Mouse (Mus musculus) spleen, adult 2 months (tissue): Measurements from ENCODE around the gene C1ql4. TPM values are rescaled to one million over a fixed set of nuclear protein-coding genes. Genes with fewer than 3 reads are reported as not detected.
A peak's percentile ranks its signal among the peaks of the same experiment; 100 is the strongest.

Experiments used
- DNase-seq, 2 experiments: peaks; one replicate each; pipeline versions ENCODE4 v3.0.0 to v3.0.0-alpha.2; 2012 to 2021; ENCODE audit warnings: low spot score in 2 of 2, low read depth in 1 of 2
- H3K27ac ChIP-seq: fragments of 200-500 bp; 2 replicates; pipeline ENCODE4 v1.5.1; 2012; ENCODE audit warnings: low read length, inconsistent platforms; ENCODE audit not compliant: insufficient read depth
- H3K27me3 ChIP-seq: fragments of 200-500 bp; 2 replicates; pipeline ENCODE4 v1.6.1; 2012; ENCODE audit warnings: mild to moderate bottlenecking, moderate library complexity, low read length, inconsistent platforms; ENCODE audit not compliant: control insufficient read depth, insufficient read depth
- H3K36me3 ChIP-seq: fragments of 200-500 bp; 2 replicates; pipeline ENCODE4 v1.6.1; 2012; ENCODE audit warnings: mild to moderate bottlenecking, low read length, inconsistent platforms; ENCODE audit not compliant: control insufficient read depth, insufficient read depth
- H3K4me1 ChIP-seq: fragments of 200-500 bp; 2 replicates; pipeline ENCODE4 v1.6.1; 2011; ENCODE audit warnings: inconsistent platforms; ENCODE audit not compliant: control insufficient read depth, insufficient read depth, insufficient read length
- H3K4me3 ChIP-seq: fragments of 200-500 bp; 2 replicates; pipeline ENCODE4 v1.5.1; 2011; ENCODE audit warnings: mild to moderate bottlenecking, inconsistent platforms; ENCODE audit not compliant: insufficient read depth, insufficient read length; ENCODE audit errors: extremely low read depth
- CTCF ChIP-seq: fragments of 200-500 bp; IDR thresholded peaks from 2 replicates; pipeline ENCODE4 v1.5.1; 2011; ENCODE audit warnings: mild to moderate bottlenecking, inconsistent platforms; ENCODE audit not compliant: insufficient read depth, insufficient read length, insufficient replicate concordance; ENCODE audit errors: extremely low read depth
- POLR2A ChIP-seq: fragments of 200-500 bp; IDR thresholded peaks from 2 replicates; pipeline ENCODE4 v1.6.1; 2011; ENCODE audit warnings: low read depth, low read length, inconsistent platforms
- WGBS: fragments of 180-500 bp; shearing (Covaris S2); methylation state at CpG from one replicate; pipeline ENCODE4 v1.1.7; 2018; 5-methylcytosine and 5-hydroxymethylcytosine counted together
- polyA plus RNA-seq: library from polyadenylated mRNA; depleted of rRNA; stranded (reverse); fragments of >200 nt; gene quantifications from 2 replicates; pipeline ENCODE4 v1.2.3, GENCODE M21; 2012

The C1ql4 gene
- polyA plus RNA-seq, 1 experiment, result not detected

- Histone ChIP-seq H3K27ac (peak overlapping the region; percentile 45; the same call in 1 of the 2 replicates), H3K36me3 (no peaks in the 10 kb centered on the region), H3K27me3 (peaks cover 15% of the 10 kb centered on the region), H3K4me1 (peaks cover 3% of the 10 kb centered on the region; the same call in 1 of the 2 replicates), H3K4me3 (peak overlapping the region; percentile 61)
- WGBS, result 1% methylated on average over 115 of the region's 115 CpGs
- TF ChIP-seq POLR2A, result no peak
- TF ChIP-seq CTCF, result no peak
- DNase-seq, result peak in 1 of 2 experiments; percentile 6
Observed at GRCm38 (mm10) chr15:99126081-99126815, 38.6 kb upstream of the C1ql4 start.

DNA sequence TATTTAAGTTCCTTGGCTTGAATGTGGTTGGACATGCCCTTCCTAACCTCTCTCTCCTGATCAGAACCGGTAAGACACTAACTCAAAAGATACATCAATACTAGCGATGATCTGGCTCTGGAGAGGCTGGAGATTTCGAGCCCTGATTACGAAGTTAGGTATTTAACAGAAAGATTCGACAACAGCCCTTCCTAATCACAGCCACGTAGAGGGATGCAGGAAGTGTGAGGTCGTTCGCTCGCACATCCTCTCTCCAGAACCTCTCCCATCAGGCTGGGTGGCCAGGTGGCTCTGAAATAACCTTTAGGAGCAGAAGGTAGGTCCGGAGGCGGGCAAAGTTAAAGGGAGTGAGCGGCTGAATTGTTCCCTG, 38.1 kb upstream of the C1ql4 start, which contains the start of gene Spats2:
Gene Spats2, plus strand, starts transcription at position 206 of the 370 bp plus-strand sequence.
- no peak for DNase-seq
- Histone ChIP-seq H3K27ac (peak within 1 kb of the TSS; percentile 45; the same call in 1 of the 2 replicates), H3K36me3 (no peaks in the 10 kb centered on the region), H3K4me1 (peaks cover 3% of the 10 kb centered on the region; the same call in 1 of the 2 replicates), H3K4me3 (peak within 1 kb of the TSS; percentile 61), H3K27me3 (peaks cover 15% of the 10 kb centered on the region)
- WGBS, result 5% methylated on average over 12 of the region's 12 CpGs
- no peak for TF ChIP-seq POLR2A
- no peak for TF ChIP-seq CTCF

- Histone ChIP-seq H3K27ac (no peak overlapping the region), H3K36me3 (no peaks in the 10 kb centered on the region), H3K4me3 (no peak overlapping the region), H3K27me3 (peaks cover 15% of the 10 kb centered on the region), H3K4me1 (peaks cover 3% of the 10 kb centered on the region; the same call in 1 of the 2 replicates)
- DNase-seq, result no peak
- TF ChIP-seq POLR2A (no peak), CTCF (no peak)
- 82% methylated on average over 2 of the region's 2 CpGs for WGBS
Observed at GRCm38 (mm10) chr15:99122642-99123041, 35.0 kb upstream of the C1ql4 start.

DNA sequence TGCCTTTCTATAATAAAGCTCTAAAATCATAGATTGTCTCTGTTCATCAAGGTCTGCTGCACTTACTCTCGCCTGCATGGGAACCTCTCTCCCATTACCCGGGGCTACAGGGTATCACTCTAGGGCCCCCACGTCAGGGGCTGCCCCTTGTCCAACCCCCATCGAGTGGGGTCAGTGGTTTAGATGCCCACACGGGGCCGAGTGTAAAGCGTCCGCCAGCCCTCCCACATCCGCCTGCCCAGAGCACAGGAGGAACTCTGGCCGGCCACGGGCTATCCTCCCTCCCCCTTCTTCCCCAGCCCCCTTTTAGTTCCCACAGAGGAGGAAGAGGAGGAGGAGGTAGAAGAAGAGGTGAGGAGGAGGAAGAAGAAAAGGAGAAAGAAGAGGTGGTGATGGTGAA, 33.2 kb upstream of the C1ql4 start:
- DNase-seq, result no peak
- Histone ChIP-seq H3K27me3 (peaks cover 3% of the 10 kb centered on the region), H3K4me3 (no peak overlapping the region), H3K36me3 (no peaks in the 10 kb centered on the region), H3K4me1 (no peaks in the 10 kb centered on the region), H3K27ac (no peak overlapping the region)
- 8% methylated on average over 11 of the region's 11 CpGs for WGBS
- no peak for TF ChIP-seq POLR2A
- TF ChIP-seq CTCF, result no peak

- Histone ChIP-seq H3K4me3 (no peak overlapping the region), H3K27ac (no peak overlapping the region), H3K4me1 (no peaks in the 10 kb centered on the region), H3K36me3 (no peaks in the 10 kb centered on the region), H3K27me3 (no peaks in the 10 kb centered on the region; the same call in 1 of the 2 replicates)
- TF ChIP-seq CTCF (no peak), POLR2A (no peak)
- DNase-seq, result no peak
- 48% methylated on average over 11 of the region's 11 CpGs for WGBS
Observed at GRCm38 (mm10) chr15:99116539-99116938, 28.9 kb upstream of the C1ql4 start.

- no peaks in the 10 kb centered on the region for H3K27me3 ChIP-seq
- H3K4me1 ChIP-seq, result no peaks in the 10 kb centered on the region
- no peak for TF ChIP-seq POLR2A
- no peak for TF ChIP-seq CTCF
- H3K36me3 ChIP-seq, result no peaks in the 10 kb centered on the region
- no peak overlapping the region for H3K4me3 ChIP-seq
- DNase-seq, result no peak
- no peak overlapping the region for H3K27ac ChIP-seq
- 90% methylated on average over 7 of the region's 7 CpGs for WGBS
Observed at GRCm38 (mm10) chr15:99115065-99115423, 27.4 kb upstream of the C1ql4 start.
